Mouse (Mus musculus) heart, adult 2 months (tissue): ENCODE results near the gene Sv2c. TPM values are rescaled to one million over a fixed set of nuclear protein-coding genes. Genes with fewer than 3 reads are reported as not detected.

Experiments
- DNase-seq, 2 experiments: peaks; one replicate each; pipeline ENCODE4 v3.0.0; 2021
- H3K27ac ChIP-seq: fragments of 200-600 bp; 2 replicates; pipeline ENCODE4 v1.8.1; 2022
- H3K27me3 ChIP-seq: fragments of 200-500 bp; 2 replicates; pipeline ENCODE4 v1.6.1; 2012; ENCODE audit warnings: mild to moderate bottlenecking, low read length, inconsistent platforms, mixed read lengths; ENCODE audit not compliant: control insufficient read depth, insufficient read depth
- H3K36me3 ChIP-seq: fragments of 200-500 bp; 2 replicates; pipeline ENCODE4 v1.6.1; 2012; ENCODE audit warnings: low read length, inconsistent platforms; ENCODE audit not compliant: control insufficient read depth, insufficient read depth
- H3K4me1 ChIP-seq: fragments of 200-500 bp; 2 replicates; pipeline ENCODE4 v1.6.1; 2011; ENCODE audit warnings: low read length; ENCODE audit not compliant: control insufficient read depth, insufficient read depth
- H3K4me3 ChIP-seq: fragments of 200-600 bp; 2 replicates; pipeline ENCODE4 v1.8.1; 2022
- H3K79me2 ChIP-seq: fragments of 200-500 bp; replicated peaks from 2 replicates; pipeline ENCODE4 v1.6.1; 2012; ENCODE audit warnings: mild to moderate bottlenecking, inconsistent platforms, low read length, moderate library complexity, mixed read lengths; ENCODE audit not compliant: control insufficient read depth, insufficient read depth
- H3K9ac ChIP-seq: fragments of 200-500 bp; 2 replicates; pipeline ENCODE4 v1.6.1; 2012; ENCODE audit warnings: low read depth, mild to moderate bottlenecking, control low read depth, inconsistent platforms, low read length, mixed read lengths
- CTCF ChIP-seq: fragments of 200-600 bp; IDR thresholded peaks from 2 replicates; pipeline ENCODE4 v1.8.1; 2022; ENCODE audit warnings: antibody characterized with exemption, mild to moderate bottlenecking, moderate library complexity
- EP300 ChIP-seq: fragments of 200-500 bp; IDR thresholded peaks from 2 replicates; pipeline ENCODE4 v1.6.1; 2011; ENCODE audit warnings: low read depth, low read length, control low read depth; ENCODE audit not compliant: insufficient read depth
- POLR2A ChIP-seq: fragments of 200-500 bp; IDR thresholded peaks from 2 replicates; pipeline ENCODE4 v1.6.1; 2011; ENCODE audit warnings: mild to moderate bottlenecking, low read depth, low read length, control low read depth; ENCODE audit not compliant: insufficient read depth
- WGBS: fragments of 180-500 bp; shearing (Covaris S2); methylation state at CpG from one replicate; pipeline ENCODE4 v1.1.7; 2018; 5-methylcytosine and 5-hydroxymethylcytosine counted together
- intact Hi-C: fragments of 180-260 bp; cut with DNase I; formaldehyde crosslinking; loops from one replicate; pipeline ENCODE4 v1.15.1; 2025
- polyA plus RNA-seq: library from polyadenylated mRNA; depleted of rRNA; stranded (reverse); fragments of >200 nt; gene quantifications from 2 replicates; pipeline ENCODE4 v1.2.3, GENCODE M21; 2012; rRNA removed
- total RNA-seq, 2 experiments: library from RNA; stranded (reverse); gene quantifications; 2 replicates each; pipeline ENCODE4 v1.2.3; 2021

The Sv2c gene
- total and polyA plus RNA-seq, 3 experiments, result 0.23 to 0.48 (median 0.41) TPM

- H3K36me3 ChIP-seq, result no peaks in the 10 kb centered on the region
- H3K27me3 ChIP-seq, result no peaks in the 10 kb centered on the region
- H3K4me3 ChIP-seq, result no peak overlapping the region
- no peak for DNase-seq
- intact Hi-C loops, result no loop called here
- 70% methylated on average over 2 of the region's 2 CpGs for WGBS
- no peak overlapping the region for H3K27ac ChIP-seq
- no peaks in the 10 kb centered on the region for H3K79me2 ChIP-seq
- TF ChIP-seq CTCF, result no peak
- TF ChIP-seq EP300, result no peak
- TF ChIP-seq POLR2A, result no peak
- no peaks in the 10 kb centered on the region for H3K4me1 ChIP-seq
- H3K9ac ChIP-seq, result no peak overlapping the region
Measured at GRCm38 (mm10) chr13:95909244-95909643, 223.1 kb downstream of the Sv2c start.

Other genes with a start within 250 kb of the Sv2c start
- gene Iqgap2, start 240.7 kb downstream of the Sv2c start, total RNA-seq, result 1 to 10 TPM; 2.2 to 2.5 TPM
- 0.61 and 1.1 TPM in 2 replicates for gene Iqgap2, start 240.7 kb downstream of the Sv2c start, polyA plus RNA-seq
- 10 to 100 TPM; 10.1 to 11.8 TPM for gene Gm20075, start 51.2 kb downstream of the Sv2c start, total RNA-seq
- gene Gm20075, start 51.2 kb downstream of the Sv2c start, polyA plus RNA-seq, result 2.4 and 5.9 TPM in 2 replicates
- gene Gm17190, start 50.5 kb downstream of the Sv2c start, total RNA-seq, result not detected
- gene Gm17190, start 50.5 kb downstream of the Sv2c start, polyA plus RNA-seq, result not detected in 2 replicates